Mouse (Mus musculus) 416B (cell line): Measurements from ENCODE around the gene A730049H05Rik.

Source experiments
- DNase-seq: peaks from one replicate; pipeline ENCODE4 v3.0.0; 2011; ENCODE audit warnings: low read depth

Gene A730049H05Rik

GRCm38 (mm10) chr6:92827360-92827759 lies 11.1 kb downstream of the A730049H05Rik start:
- no peak for DNase-seq

GRCm38 (mm10) chr6:92829148-92829547 lies 12.9 kb downstream of the A730049H05Rik start:
- DNase-seq: no peak

GRCm38 (mm10) chr6:92831106-92831505 lies 14.8 kb downstream of the A730049H05Rik start:
- no peak for DNase-seq

- no peak for DNase-seq
Observed at GRCm38 (mm10) chr6:92842000-92842399, 25.7 kb downstream of the A730049H05Rik start.

GRCm38 (mm10) chr6:92843474-92843873 lies 27.2 kb downstream of the A730049H05Rik start:
- DNase-seq: no peak

GRCm38 (mm10) chr6:92845898-92846297 lies 29.6 kb downstream of the A730049H05Rik start:
- no peak for DNase-seq

GRCm38 (mm10) chr6:92846614-92847013 lies 30.3 kb downstream of the A730049H05Rik start:
- DNase-seq: no peak

GRCm38 (mm10) chr6:92849208-92849607 lies 32.9 kb downstream of the A730049H05Rik start:
- DNase-seq: no peak

DNA sequence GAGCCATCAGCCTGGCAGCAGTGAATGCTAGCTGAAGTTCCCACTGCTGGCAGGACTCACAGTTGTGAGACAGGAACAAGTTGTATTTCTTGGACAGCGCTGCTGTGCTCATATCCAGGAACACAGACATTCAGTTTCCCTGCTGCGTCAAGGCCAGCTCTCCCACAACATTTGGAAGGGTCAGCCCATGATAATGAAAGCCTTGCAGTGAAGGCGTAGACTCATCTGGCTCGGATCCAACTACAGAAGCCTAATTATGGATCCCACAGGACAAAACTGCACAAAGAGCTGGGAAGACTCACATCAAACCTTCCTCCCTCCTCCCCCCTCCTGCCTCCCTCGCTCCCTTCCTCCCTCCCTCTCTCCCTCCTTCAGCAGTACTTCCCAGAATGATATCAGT lies 34.0 kb downstream of the A730049H05Rik start:
- DNase-seq: no peak

DNA sequence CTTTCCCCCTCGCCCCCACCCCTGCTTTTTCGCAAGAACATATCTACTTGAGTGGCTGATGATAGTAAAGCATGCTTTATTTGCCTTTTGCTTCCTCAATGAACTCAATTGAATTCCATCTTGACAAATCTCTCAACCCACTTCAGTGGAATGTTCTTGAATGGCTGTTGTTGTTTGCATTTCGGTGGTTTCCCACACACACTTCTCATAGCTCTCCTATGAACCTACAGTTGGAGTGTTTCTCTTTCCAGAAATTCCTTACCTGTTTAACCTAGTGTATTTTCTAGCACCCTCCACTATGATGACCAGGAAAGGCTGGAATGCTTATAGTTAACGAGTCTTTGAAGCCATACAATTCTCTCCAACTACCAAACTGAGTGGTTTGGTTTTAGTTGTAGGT lies 38.6 kb downstream of the A730049H05Rik start:
- DNase-seq: no peak

- DNase-seq: no peak
Observed at GRCm38 (mm10) chr6:92857761-92858160, 41.5 kb downstream of the A730049H05Rik start.

DNA sequence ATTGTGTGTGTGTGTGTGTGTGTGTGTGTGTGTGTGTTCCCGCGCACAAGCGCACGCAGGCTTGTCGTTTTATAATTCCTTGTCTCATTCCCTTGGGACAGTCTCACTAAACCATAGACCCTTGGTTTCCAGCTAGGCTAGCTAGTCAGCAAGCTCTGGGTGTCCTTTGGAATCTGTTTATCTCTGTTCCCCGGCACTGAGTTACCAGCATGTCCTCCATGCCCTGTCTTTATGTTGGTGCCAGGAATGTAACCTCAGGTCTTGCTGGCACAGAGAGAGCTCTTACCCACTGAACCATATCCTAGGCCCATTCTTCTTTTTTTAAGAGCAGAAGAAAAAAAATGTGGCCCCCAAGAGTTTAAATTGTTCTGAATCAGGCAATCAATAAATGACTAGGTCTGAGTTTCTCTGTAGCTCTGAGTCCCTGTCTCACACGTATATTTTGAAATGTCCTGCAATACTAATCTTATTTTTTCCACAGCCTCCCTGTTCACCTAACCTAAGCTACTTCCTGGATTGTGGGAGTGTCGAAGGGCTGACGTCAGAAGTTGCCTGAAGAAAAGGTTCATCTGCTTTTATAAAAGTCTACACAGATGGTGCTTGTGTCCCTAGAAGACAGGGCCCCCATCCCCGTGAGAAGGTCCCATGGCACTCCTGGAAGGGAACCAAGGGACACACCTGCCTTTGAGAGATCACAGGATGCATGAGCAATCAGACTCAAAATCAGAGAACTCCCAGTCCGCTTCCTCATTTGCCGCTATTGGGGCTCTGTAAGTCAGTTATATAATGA lies 42.6 kb downstream of the A730049H05Rik start:
- no peak for DNase-seq

DNA sequence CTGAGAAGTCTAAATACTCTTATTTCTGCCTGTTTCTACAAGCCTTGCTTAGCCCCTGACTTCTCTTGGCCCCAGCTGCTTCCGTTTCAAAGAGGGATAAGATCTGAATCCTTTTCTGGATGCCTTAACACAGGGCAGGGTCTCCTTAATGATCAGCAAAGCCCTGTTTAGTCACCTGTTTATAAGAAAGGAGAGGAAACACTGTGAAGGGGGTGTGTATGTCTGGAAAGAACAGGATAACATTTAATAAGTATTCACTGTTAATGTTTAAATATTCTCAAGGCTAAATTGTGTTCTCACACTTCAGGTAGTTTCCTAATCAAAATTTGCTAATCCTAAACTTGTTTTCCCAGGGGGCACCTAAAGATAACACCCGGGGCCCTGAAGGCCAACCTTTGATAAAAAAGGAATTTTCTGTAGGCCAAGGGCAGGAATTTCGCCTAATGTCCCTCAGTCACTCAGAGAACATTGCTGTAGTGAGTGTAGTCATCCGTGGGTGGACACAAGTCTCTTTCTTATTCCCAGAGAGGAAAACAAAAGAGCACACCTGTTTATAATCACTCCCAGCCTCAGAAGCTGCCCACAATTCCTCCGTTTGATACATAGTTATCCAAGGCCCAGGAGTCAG lies 44.1 kb downstream of the A730049H05Rik start:
- no peak for DNase-seq

DNA sequence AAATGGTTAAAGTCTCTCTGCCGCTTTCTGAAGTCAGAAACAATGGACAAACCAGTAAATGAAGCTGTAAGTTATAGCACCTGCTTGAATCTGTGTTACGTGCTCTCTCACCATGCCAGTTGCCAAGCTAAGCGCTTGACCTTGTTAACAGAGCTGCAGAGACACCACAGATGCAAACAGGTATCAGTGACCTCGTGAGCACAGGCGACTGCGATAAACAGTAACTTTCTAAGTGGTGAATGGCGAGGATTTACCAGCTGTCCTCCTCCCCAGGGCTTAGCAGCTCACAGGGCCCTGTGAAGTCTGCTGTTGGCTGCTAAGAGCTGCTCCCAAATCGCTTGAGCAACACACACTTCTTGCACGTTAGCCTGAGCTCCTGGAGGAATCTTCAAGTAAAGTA lies 46.3 kb downstream of the A730049H05Rik start:
- DNase-seq: no peak

GRCm38 (mm10) chr6:92869089-92869581 lies 52.9 kb downstream of the A730049H05Rik start, which contains the start of gene Gm15737:
Gm15737 (plus strand) TSS chr6:92869357.
- DNase-seq: no peak

DNA sequence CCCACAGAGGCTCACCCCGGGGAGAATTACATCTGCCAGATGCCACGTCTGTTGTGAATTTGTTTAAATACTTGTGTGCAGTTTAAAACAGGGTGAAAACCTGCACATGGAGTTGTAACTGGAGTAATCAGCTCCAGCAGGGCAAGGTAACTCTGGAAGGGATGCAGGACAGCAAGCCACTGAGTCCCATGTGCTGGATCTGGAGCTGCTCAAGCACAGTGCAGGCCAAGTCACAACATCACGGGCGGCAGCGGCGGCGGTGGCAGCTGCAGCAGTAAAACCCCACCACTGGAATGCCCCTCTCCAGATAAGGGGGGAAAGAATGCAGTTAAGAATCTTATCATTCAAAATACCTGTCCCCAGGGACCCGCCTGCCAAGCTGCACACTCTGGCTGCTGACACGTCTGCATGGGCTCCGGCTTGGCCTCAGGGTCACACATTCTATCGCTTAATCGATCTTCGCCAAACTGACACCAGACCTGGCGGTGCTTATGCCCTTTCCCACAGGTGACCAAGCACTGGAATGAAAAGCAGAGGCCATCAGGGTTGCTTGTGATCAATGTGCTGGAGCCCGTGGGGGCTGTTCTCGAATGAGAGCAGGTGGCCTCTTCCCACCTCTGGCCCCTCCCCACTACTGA lies 53.4 kb downstream of the A730049H05Rik start:
- DNase-seq: no peak

GRCm38 (mm10) chr6:92871813-92872212 lies 55.5 kb downstream of the A730049H05Rik start:
- DNase-seq: no peak

DNA sequence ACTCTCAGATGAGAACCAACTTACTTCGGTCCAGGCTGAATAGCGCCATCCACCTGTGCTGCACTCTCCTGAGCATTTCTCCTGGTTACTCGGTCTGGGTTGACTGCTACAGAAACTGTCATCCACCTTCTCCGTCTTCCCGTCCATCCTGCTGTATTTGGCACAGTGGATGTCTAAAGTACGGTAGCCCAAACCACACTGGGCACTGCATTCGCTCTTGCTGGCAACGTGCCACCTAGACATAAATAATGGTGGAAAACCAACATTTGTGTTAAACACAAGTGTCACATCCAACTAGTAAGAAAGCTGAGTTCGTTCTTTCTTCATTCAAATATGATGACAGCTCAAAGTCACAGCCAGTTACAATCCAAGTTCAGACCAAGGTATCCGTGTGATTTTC lies 56.5 kb downstream of the A730049H05Rik start:
- DNase-seq: no peak

DNA sequence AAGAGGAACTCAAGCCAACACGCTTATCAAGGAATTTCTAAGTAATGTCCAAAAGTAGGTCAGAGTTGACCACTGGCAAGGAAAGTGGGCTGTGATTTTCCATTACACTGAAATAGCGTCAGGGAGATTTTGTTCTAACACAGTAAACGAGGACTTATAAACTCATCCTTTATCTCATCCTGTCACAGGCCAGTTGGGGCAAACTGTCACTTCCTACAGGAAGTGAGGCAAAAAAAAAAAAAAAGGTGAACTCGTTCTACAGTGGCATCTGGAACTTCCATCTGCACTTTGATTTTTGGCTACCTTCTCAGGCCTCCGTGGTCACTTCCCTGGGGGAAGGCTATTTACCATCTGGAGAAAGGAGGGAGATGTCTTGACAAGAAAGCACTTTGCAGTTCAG lies 58.6 kb downstream of the A730049H05Rik start:
- DNase-seq: peak; percentile 96

DNA sequence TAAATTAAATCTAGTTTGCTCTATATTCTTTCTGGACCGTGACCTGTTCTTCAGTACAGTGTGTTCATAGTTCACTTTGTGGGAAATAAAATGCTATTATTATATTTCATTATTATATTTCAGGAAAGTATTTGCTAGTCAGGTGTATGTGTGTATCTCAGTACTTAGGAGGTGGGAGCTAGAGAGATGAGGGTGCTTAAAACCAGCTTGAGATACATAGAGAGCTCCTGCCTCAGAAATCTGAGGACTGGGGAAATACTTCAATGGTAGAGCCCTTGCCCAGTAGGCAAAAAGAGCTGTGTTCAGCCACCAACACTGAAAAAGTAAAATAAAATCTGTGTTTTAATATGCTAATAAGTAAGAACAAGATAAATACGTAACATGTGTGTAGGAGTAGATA lies 59.1 kb downstream of the A730049H05Rik start:
- DNase-seq: no peak

GRCm38 (mm10) chr6:92876121-92876520 lies 59.8 kb downstream of the A730049H05Rik start:
- DNase-seq: peak; percentile 91

- DNase-seq: peak; percentile 68
Observed at GRCm38 (mm10) chr6:92877236-92877635, 61.0 kb downstream of the A730049H05Rik start.

GRCm38 (mm10) chr6:92878771-92879170 lies 62.5 kb downstream of the A730049H05Rik start:
- DNase-seq: no peak
